Mouse (Mus musculus) stomach, postnatal 0 days (tissue): ENCODE measurements around the gene Csrp3.

Experiments used
- CTCF ChIP-seq: IDR thresholded peaks from 2 replicates; pipeline ENCODE4 v1.5.1; 2016; ENCODE audit warnings: antibody characterized with exemption, low read depth, mild to moderate bottlenecking, moderate library complexity
- EP300 ChIP-seq: optimal IDR thresholded peaks from 2 replicates; pipeline ENCODE3; 2016; ENCODE audit warnings: antibody characterized with exemption

GRCm38 (mm10) chr7:48884266-48884611, 36.4 kb upstream of the Csrp3 start:
- TF ChIP-seq EP300 (no peak), CTCF (no peak)
